Mouse (Mus musculus): ENCODE results near the gene Iqck.

The Iqck gene

GRCm38 (mm10) chr7:118989275-118989856 is 133.8 kb downstream of the Iqck start:
- no peak for DNase-seq (ENCODE audit: low read depth, low spot score)

- no peak for DNase-seq (ENCODE audit: low read depth, low spot score)
Measured at GRCm38 (mm10) chr7:118990282-118990681, 134.7 kb downstream of the Iqck start.

GRCm38 (mm10) chr7:118991341-118991884 is 135.9 kb downstream of the Iqck start:
- no peak for DNase-seq (ENCODE audit: low read depth, low spot score)

GRCm38 (mm10) chr7:118992080-118992560 is 136.6 kb downstream of the Iqck start:
- DNase-seq (ENCODE audit: low read depth, low spot score) = no peak

GRCm38 (mm10) chr7:118992623-118993405 is 137.3 kb downstream of the Iqck start:
- DNase-seq (ENCODE audit: low read depth, low spot score) = no peak

- no peak for DNase-seq (ENCODE audit: low read depth, low spot score)
Measured at GRCm38 (mm10) chr7:118993597-118994230, 138.2 kb downstream of the Iqck start.

- no peak for DNase-seq (ENCODE audit: low read depth, low spot score)
Measured at GRCm38 (mm10) chr7:118994231-118994842, 138.8 kb downstream of the Iqck start.

GRCm38 (mm10) chr7:118995007-118995406 is 139.5 kb downstream of the Iqck start, which contains the start of gene Gprc5b:
Gprc5b (minus strand) TSS chr7:118995211.
- no peak for DNase-seq (ENCODE audit: low read depth, low spot score)

- DNase-seq (ENCODE audit: low read depth, low spot score) = no peak
Measured at GRCm38 (mm10) chr7:118995671-118996070, 140.1 kb downstream of the Iqck start.

GRCm38 (mm10) chr7:118996137-118996837 is 140.7 kb downstream of the Iqck start:
- no peak for DNase-seq (ENCODE audit: low read depth, low spot score)

- no peak for DNase-seq (ENCODE audit: low read depth, low spot score)
Measured at GRCm38 (mm10) chr7:118999857-119000256, 144.3 kb downstream of the Iqck start.

GRCm38 (mm10) chr7:119001965-119002364 is 146.4 kb downstream of the Iqck start:
- no peak for DNase-seq (ENCODE audit: low read depth, low spot score)

GRCm38 (mm10) chr7:119002501-119002900 is 146.9 kb downstream of the Iqck start:
- no peak for DNase-seq (ENCODE audit: low read depth, low spot score)

GRCm38 (mm10) chr7:119010854-119011529 is 155.4 kb downstream of the Iqck start:
- DNase-seq (ENCODE audit: low read depth, low spot score) = no peak

GRCm38 (mm10) chr7:119015736-119016135 is 160.2 kb downstream of the Iqck start:
- DNase-seq (ENCODE audit: low read depth, low spot score) = no peak

GRCm38 (mm10) chr7:119019537-119019936 is 164.0 kb downstream of the Iqck start:
- no peak for DNase-seq (ENCODE audit: low read depth, low spot score)

Data from brain, embryonic 18.5 days (tissue).